Mouse (Mus musculus) brain, embryonic 14.5 days (tissue): Measurements from ENCODE around the gene Kmt2e. TPM values are rescaled to one million over a fixed set of nuclear protein-coding genes. Genes with fewer than 3 reads are reported as not detected.

Source experiments
- DNase-seq: peaks from one replicate; pipeline ENCODE4 v3.0.0-alpha.2; 2011; ENCODE audit warnings: low read depth
- CTCF ChIP-seq: fragments of 200-500 bp; IDR thresholded peaks from 2 replicates; pipeline ENCODE4 v1.5.1; 2012; ENCODE audit warnings: inconsistent platforms, mild to moderate bottlenecking, moderate library complexity, borderline replicate concordance; ENCODE audit not compliant: insufficient read depth, insufficient read length; ENCODE audit errors: extremely low read depth
- POLR2A ChIP-seq: fragments of 200-500 bp; IDR thresholded peaks from 2 replicates; pipeline ENCODE4 v1.6.1; 2012; ENCODE audit warnings: mild to moderate bottlenecking, inconsistent platforms, borderline replicate concordance; ENCODE audit not compliant: poor library complexity, insufficient read depth, insufficient read length, severe bottlenecking; ENCODE audit errors: extremely low read depth
- polyA plus RNA-seq: library from polyadenylated mRNA; depleted of rRNA; stranded (reverse); fragments of >200 nt; gene quantifications from 2 replicates; pipeline ENCODE4 v1.2.3, GENCODE M21; 2012

The Kmt2e gene
- polyA plus RNA-seq, 1 experiment: 75.0 TPM

DNA sequence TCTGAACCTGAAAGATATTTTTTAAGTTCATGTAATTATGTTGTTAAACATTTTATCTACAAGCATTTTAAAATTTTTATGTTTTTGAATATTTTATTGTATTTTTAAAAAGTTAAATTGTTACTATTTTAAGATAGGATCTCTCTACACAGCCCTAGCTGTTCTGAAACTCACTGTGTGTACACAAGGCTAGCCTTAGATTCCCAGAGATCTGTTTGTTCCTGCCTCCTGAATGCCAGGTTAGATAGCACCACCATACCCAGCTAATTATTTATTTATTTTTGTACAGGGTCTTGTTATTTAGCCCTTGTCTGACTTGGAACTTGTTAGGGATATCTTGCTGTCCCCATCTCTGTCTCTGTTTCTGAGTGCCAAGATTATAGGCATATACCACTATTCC lies 6.3 kb downstream of the Kmt2e start:
- TF ChIP-seq POLR2A (no peak), CTCF (no peak)
- no peak for DNase-seq

DNA sequence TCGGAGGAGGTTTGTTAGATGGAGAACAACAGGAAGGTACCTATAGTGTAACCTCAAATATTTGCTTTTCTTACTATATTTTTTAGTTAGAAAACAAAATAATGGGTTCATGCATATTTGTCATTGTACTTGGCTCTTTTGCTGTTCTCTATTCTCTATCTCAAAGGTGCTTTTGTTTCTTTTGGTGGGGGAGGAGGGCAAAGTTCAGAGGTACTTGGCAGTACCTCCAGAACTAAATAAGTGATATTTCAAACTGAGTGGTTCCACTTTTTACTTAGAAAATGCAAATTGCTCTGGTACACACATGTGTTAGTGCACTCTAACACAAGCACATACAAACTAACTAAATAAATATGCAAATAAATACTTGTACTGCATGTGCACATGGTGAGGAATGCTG lies 7.7 kb downstream of the Kmt2e start:
- TF ChIP-seq CTCF (no peak), POLR2A (no peak)
- DNase-seq: no peak

DNA sequence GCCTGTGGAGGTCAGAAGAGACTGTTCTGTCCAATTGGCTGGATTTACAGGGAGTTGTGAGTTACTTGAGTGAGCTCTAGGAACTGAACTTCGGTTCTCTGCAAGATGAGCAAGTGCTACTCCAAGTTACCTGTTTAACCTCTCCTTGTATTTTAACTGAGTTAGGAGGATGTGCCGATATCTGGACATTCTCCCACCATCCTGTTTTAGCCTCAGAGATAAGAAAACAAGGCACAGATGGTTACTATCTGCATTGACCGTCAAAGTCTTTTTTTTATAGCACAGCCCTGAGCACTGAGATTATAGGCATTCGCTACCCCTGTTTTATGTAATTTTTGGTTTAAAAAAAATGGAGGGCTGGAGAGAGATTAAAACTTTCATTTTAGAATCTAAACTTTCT lies 10.2 kb downstream of the Kmt2e start:
- TF ChIP-seq POLR2A (no peak), CTCF (no peak)
- DNase-seq: no peak

DNA sequence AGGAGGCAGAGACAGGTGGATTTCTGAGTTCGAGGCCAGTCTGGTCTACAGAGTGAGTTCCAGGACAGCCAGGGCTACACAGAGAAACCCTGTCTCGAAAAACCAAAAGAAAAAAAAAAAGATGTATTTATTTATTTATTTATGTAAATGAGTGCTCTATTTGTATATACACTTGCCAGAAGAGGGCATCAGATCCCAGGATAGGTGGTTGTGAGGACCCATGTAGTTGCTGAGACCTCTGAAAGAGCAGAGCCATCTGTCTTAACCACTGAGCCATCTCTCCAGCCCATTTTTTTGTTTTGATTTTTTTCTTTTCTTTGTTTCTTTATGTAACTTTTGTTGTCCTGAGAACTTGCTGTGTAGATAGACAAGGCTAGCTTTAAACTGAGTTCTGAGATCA lies 19.3 kb downstream of the Kmt2e start:
- peak; percentile 44 for DNase-seq

DNA sequence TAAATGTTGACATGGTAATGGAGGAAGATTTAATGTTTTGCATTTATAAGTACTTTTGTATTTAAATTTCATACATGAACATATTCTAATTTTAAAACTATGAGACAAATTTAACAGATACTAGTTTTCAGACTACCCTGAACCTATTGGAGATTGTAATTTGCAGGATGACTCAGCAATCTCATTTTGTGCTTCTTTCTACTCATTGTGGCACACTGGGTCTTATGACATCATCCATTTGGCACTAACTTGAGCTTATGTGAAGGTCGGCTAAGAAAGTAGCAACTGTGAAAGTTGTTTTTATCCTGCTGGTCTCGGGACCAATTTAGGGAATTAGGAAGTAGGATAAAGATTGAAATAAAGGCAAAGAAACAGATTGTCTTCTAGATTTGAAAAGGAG lies 27.4 kb downstream of the Kmt2e start:
- TF ChIP-seq CTCF: no peak
- TF ChIP-seq POLR2A: no peak
- peak; percentile 69 for DNase-seq

DNA sequence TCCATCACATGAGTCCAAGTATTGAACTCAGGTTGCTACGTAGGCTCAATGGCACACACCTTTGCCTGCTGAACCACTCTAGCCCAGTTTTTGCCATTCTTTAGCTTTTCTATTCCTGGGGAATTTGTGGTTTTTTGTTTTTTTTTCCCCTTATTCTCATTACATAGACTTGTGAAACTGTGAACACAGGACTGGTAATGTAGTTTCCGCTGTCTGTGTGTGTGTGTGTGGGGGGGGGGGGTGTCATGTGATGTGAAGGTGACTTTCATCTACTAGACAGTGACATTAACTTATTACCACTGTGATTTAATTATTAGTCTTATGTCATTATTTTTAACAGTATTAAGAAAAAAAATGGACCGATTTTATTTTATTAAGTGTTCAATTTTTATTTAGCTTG lies 30.0 kb downstream of the Kmt2e start:
- no peak for DNase-seq
- TF ChIP-seq POLR2A (no peak), CTCF (no peak)

DNA sequence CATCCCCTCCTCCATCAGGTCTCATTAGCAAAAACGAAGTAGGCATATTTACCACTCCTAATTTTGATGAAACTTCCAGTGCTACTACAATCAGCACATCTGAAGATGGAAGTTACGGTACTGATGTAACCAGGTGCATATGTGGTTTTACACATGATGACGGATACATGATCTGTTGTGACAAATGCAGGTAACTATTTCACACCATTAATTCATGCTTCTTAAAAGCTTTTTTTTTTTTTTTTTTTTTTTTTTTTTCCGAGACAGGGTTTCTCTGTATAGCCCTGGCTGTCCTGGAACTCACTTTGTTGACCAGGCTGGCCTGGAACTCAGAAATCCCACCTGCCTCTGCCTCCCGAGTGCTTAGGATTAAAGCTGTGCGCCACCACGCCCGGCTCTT lies 30.5 kb downstream of the Kmt2e start:
- DNase-seq: no peak
- TF ChIP-seq CTCF (no peak), POLR2A (no peak)

DNA sequence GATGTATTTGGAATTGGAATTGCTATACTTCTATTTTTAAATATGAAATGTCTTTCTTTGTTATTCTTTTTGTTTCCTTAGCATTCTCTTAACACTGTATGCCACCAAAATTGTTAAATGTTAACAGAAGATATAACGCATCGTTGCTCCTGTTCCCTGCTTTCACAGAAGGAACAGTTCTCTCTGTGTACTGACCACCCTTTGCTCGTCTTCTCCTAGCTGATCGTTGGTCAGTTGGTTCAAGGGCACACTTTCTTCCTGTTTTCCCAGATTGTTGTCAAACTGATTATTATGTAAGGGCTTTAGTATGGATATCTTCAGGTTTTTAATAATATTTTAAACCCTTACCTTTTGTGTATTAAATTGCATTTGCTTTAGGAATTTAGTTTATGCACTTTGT lies 32.3 kb downstream of the Kmt2e start:
- no peak for DNase-seq
- no peak for TF ChIP-seq POLR2A
- TF ChIP-seq CTCF: no peak

DNA sequence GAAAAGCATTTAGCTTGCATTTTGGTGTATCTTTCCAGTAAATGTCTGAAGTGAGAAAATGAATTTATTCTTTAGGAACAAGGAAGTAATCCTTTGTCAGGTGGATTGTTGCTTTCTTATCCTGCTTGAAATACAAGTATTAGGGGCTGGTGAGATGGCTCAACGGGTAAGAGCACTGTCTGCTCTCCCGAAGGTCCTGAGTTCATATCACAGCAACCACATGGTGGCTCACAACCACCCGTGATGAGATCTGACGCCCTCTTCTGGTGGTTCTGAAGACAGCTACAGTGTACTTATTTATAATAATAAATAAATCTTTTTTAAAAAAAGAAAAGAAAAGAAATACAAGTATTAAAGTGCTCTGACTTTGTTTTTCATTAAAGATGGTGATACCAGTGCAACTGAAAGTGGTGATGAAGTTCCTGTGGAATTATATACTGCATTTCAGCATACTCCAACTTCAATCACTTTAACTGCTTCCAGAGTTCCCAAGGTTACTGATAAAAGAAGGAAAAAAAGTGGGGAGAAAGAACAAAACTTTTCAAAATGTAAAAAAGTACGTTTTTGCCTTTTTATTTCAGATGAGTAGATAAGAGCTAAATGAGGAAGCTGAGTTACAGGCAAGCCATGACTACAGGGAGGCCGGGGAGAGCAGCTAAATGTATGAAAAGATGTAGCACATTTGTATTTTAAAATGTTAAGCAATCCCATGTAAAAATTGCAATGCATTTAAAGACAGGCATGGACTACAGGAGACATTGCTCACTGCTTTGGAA lies 39.0 kb downstream of the Kmt2e start:
- peak; percentile 11 for DNase-seq
- TF ChIP-seq CTCF: no peak
- no peak for TF ChIP-seq POLR2A

DNA sequence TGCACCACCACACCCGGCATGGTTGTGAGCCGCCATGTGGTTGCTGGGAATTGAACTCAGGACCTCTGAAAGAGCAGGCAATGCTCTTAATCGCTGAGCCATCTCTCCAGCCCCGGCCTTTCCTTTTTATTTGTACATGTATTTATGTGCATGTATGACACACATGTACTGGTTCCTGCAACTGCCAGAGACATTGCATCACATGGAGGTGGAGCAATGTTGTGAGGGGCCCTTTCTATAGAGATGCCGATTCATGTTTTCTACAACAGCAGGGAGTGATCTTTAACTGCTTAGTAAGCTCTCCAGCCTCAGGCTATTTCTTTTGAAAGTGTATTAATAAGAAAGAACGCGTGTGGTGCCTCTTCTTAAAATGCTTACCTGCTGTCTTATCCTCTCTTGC lies 49.6 kb downstream of the Kmt2e start:
- no peak for DNase-seq
- no peak for TF ChIP-seq POLR2A
- no peak for TF ChIP-seq CTCF

DNA sequence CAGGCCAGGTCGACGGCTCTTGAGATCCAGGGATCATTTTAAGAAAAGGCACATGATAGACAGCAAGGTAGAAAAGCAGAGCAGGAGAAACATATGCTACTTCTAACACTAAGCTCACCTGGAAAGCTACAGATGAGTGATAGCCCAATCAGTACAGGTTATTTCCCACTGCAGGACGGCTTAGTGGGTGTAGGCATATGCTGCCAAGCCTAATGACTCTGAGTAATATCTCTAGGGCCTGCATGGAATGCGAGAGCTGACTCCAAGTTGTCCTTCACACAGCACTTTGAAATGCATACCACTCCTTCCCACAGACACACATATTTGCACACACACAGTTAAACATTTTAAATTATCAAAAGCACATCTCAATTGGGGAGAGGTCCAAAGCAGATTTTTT lies 55.0 kb downstream of the Kmt2e start:
- DNase-seq: no peak
- TF ChIP-seq CTCF (no peak), POLR2A (no peak)

DNA sequence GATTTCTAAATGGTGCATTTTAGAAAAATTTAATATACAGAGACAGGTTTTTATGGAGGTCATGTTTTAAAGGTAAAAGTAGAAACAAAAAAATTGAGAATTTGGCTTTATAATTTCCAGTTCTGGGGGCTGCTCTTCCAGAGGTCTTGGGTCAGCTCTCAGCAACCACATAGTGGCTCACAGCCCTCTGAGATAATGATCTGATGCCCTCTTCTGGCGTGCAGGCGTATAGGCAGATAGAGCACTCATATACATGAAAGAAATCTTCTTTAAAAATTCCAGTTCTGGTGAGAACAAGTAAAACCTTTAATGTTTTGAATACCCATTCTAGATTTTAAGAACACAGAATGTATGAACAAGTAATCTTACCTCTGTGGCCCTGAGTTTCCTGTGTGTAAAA lies 56.6 kb downstream of the Kmt2e start:
- DNase-seq: peak; percentile 66
- TF ChIP-seq POLR2A (no peak), CTCF (peak; percentile 60; the same call in 1 of the 2 replicates)

DNA sequence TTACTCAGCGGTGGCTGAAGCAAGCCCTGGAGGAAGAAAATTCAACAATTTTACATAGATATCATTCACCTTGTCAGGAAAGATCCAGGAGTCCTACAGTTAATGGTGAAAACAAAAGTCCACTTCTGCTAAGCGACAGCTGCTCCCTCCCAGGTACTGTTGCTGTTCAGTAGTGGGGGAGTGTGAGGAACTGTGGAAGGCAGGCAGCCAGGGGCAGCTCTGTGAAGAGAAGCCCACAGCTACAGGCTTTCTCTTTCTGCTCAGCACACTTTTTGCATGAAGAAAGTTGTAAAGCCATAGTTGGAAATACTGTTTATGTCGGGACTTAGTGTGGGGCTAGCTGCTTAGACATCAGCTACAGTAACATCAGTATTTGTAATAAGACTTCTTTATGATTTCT lies 62.2 kb downstream of the Kmt2e start:
- DNase-seq: no peak
- TF ChIP-seq POLR2A: no peak
- TF ChIP-seq CTCF: no peak

DNA sequence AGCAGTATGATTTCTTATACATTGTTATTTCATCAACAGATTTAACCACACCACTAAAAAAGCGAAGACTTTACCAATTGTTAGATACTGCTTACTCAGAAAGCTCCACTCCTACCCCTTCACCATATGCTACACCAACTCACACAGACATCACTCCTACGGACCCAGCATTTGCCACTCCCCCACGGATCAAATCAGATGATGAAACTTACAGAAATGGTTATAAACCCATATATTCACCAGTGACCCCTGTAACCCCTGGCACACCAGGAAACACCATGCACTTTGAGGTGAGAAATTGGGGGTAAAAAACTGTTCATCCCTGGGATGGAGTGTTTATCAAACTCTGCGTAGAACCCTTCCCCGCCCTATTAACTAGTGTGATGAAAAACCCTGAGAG lies 62.7 kb downstream of the Kmt2e start:
- no peak for TF ChIP-seq CTCF
- TF ChIP-seq POLR2A: no peak
- DNase-seq: no peak
